Mouse (Mus musculus): Measurements from ENCODE around the gene Mterf4. TPM values are rescaled to one million over a fixed set of nuclear protein-coding genes. Genes with fewer than 3 reads are reported as not detected.
"Not testable (repeated sequence)": the region's sequence is repeated elsewhere in the genome, so short reads cannot be mapped to it uniquely, and the experiment has no call there.

Mterf4 gene
- total RNA-seq (2015) = 11.3 and 13.1 TPM in 2 replicates
- total RNA-seq (2017) = 24.4 and 27.6 TPM in 2 replicates

DNA sequence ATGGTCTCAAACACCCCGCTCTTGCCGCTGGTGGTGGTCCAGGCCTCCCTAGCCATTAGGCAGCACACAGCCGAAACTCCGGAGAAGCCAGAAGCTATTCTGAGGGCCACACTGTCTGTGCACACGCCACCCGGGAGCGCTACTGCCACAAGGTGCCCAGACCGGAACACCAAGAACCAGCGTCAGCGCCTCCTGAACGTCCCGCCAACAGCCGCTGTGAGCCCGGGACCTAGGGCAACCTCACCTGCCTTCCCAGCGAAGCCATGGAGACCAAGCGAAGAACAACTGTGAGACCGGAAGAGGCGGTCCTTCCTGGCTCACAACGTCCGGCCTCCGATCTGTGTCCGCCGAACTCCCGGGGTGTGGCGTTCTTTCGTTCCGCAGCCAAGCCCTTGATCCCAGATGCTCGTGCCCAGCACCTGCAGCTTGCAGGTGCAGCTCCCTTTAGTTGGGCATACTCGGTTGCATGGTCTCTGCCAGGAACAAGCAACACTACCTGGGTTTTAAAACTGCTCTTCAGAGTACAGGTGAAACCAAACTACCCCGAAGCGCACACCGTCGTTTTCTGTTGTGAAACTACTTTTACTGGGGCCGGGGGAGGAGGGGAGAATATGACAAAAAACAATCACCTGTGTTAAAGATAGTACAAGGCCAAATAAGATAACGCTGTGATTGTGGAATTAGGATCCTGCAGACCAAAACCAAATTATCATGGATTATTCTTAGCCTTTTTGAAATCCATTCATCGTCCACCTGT is at the start of gene Mterf4:
Gene Mterf4, minus strand, starts transcription at position 335 of the 757 bp plus-strand sequence.
- peak; percentile 100 for ATAC-seq (replicated peaks; ENCODE audit: poor library complexity)

DNA sequence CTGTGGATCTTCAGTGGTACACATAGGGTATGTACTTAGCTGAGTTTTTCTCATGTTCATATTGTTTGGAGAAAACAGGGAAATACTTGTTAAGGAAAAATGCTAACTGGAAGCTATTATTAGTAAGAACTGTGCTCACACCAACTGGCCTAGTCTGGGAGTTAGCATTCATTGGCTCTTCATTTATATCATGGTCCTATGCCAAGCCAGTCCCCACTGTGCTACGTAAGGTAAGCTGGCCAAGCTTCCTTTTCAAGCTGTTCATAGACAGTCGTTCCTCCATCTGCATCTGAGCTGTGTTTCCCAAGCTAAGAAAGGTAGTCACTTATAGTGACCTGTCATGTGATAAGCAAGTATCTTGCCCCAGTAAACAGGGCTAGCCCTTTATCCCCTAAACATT is 47.0 kb upstream of the Mterf4 start:
- no peak for ATAC-seq (replicated peaks; ENCODE audit: poor library complexity)

DNA sequence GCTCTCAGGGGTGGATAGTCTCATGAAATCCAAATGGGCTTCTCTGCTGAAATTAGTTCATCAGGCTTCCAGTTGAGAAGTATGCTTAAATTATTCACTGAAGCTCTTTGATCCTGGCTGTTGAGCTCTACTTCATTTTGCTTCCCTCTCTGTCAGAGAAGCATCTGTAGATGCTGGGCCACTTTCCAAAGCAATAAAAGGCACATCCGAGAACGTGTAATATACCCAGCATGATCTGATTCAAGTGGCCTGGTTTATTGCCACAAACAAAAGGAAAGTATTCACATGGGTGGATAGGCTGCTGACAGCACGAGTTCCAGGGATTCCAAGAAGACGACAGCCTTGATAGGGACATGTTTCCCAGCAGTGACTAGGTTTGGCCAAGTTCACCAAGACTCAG is 44.0 kb upstream of the Mterf4 start:
- no peak for ATAC-seq (replicated peaks; ENCODE audit: poor library complexity)

DNA sequence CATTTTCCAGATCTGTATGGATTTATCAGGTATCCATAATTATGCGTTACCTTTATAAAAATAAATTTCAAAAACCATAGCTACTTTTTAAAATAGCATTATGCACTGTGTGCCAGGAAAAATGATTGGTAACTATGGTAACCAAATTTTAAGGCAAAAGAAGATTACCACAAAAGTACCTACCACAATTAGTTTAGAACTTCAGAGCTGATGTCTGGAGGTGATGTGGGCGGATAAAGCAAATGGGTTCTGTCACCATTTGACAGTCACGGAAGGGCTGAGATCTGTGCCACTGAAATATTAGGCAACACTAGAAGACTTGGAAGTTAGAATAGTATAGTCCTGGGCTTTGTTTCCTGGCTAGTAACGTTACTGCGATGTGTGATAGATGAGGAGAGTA is 41.5 kb upstream of the Mterf4 start:
- no peak for ATAC-seq (replicated peaks; ENCODE audit: poor library complexity)

DNA sequence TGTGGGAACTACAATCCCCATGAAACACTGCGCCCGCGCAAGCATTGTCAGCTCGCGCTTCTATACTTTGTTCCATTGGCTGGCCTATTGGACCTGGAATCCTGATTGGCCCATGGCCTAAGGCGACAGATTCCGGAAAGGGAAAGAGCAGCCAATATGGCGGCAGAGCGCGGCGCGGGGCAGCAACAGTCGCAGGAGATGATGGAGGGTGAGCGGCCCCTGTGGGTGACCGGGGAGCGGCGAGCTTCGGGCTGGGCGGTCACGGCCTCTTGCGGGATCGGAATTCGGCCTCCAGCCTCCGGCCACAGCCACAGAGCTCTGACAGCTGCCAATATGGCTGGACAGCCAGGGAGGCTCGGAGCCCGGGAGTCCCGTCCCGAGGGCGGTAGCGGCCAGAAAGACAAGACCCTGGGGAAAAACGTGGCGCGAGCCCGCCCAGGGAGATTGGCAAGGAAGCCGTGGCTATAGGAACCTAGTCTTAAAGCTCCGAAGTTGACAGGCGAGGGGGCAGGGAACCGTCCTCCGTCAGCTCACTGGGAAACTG is 37.9 kb upstream of the Mterf4 start:
- ATAC-seq (replicated peaks; ENCODE audit: poor library complexity) = peak; percentile 85

DNA sequence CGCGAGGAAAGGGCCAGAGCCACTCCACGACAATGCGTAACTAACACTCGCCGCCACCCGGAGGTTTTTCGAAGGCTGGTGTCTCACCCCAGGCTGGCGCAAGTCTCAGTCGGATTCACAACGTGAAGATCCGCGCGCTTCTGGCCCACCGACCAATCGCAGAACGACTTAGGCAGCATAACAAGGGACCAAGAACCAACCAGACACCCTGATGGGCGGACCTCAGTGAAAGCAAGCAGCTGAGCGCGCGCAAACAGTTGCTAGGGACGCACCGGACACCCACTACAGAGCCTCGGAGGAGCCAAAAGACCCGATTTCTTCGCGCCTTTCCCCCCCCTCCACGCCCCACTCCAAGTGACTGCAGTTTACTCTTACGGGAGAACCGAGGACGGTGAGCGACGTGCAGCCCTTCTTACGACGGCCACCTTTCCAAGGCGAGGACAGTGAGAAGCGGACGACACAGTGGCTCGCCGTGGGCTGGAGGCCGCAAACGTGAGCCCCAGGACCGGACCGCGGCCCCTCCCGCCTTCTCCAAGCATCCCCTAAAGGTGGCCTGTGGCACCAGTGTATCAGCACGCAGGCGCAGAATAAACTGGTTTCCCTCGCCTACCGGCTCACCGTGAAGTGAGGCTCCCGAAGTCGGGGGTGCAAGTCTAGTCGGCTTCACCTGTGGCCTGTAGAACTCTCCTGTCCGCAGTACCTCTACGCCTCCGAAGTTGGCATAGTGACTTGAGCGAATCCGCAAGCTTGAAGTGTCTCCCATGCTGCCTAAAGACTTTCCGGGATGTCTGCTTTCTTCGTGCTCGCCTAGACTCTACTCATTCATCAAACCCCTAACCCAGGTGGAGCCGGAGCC is 37.2 kb upstream of the Mterf4 start, which contains the start of the genes Ppp1r7 and Pask:
Gene Ppp1r7, plus strand, starts transcription at position 207 of the 856 bp plus-strand sequence.
Gene Pask, minus strand, starts transcription at position 835 of the 856 bp plus-strand sequence.
- ATAC-seq (replicated peaks; ENCODE audit: poor library complexity) = peak; percentile 89

DNA sequence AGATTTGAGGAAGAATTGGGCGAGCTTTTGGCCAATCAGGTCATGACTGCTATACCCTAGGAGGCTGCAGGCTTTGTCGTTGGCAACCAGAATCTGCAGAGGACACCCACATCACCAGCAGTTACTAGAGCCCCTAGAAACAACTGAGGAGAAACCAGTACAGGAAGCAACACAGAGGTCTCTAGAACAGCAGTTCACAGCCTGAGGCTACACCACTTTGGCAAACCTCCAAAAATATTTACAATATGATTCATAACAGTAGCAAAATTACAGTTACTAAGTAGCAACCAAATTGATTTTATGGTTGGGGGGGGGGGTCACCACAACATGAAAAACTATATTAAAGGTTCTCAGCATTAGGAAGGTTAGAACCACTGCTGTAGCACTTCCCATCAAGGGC is 28.9 kb upstream of the Mterf4 start:
- ATAC-seq (replicated peaks; ENCODE audit: poor library complexity) = no peak

DNA sequence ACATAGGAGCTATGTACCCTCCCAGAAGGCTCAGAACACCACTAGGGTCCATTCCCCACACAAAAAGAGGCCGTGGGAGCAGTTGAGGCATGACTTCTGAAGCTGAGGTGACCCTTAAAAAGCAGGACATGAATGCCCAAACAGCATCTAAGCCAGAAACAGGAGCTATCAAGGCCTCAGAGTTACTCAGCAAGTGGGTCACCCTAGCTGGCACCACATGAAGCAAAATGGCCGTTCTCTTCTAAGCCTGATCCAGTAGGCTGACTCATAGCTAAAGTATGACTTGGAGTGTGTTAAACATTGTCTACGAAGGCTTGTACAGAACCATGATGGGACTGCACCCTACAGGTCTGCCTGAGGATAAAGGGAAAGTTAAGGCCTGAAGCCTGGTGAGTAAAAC is 20.7 kb upstream of the Mterf4 start:
- no peak for ATAC-seq (replicated peaks; ENCODE audit: poor library complexity)

DNA sequence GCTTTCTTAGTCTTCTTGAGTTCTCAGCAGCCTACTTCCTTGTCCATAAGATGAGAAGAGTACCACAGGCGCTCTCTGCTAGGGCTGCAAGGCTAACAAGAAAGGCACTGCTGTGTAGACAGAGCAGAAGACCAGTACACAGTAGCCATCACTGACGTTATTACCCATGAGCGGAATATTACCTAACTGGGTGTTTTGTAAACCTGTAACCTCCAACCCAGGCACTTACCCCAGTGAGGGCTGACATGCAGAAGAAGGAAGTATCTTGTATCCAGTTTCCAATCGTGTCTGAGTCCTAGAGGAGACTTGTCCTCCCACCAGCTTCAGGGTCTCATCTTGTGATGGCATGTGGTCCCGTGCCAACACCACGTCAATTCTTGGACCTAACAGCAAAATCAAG is 18.3 kb upstream of the Mterf4 start:
- ATAC-seq (replicated peaks; ENCODE audit: poor library complexity) = peak; percentile 73

DNA sequence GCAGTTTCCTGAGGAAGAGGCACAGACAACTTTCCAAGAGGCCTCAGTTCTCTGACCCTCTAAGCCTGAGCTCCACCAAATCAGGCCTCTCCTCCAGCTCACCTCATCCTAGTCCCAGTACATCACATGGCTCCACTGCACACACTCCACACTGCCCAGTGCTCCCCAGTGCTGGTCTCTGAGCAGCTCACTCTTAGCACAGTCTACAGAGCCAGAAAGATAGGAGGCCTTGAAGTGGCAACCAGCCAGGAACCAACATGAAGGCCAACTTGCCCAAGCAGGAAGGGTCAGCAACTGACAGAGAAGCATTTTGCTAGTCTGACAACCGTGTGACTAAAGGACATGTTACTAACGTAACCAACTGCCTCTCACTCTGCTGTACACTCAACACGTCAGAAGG is 5.1 kb downstream of the Mterf4 start:
- no peak for ATAC-seq (replicated peaks; ENCODE audit: poor library complexity)

DNA sequence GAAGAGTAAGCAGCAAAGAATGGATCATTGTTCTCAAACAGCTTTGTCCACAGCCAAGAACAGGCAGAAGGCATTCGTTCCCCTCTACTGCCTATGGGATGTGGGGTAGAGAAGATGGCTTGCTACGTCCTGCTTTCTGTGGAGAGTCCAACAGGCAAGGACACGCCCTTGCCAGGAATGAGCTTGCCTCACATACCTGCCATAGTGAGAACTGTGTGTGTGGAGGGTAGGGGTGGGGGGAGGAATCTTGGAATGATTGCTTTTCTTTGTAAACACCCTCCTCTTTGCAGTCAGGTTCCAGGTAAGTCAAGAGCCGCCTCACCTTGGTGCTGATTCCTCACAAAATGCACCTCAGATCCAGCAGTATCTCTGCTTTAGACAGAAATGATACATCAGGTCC is 5.9 kb downstream of the Mterf4 start:
- ATAC-seq (replicated peaks; ENCODE audit: poor library complexity) = no peak

DNA sequence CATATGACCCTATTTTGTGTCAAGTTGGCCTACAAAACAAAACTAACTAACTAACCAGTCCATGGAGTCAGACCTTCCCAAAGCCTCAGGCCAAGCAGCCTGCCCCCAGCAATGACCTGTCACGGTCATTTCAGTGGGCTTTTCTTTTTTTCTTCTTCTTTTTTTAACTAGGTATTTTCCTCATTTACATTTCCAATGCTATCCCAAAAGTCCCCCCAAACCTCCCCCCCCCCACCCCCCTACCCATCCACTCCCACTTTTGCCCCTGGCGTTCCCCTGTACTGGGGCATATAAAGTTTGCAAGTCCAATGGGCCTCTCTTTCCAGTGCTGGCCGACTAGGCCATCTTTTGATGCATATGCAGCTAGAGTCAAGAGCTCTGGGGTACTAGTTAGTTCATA is 11.2 kb downstream of the Mterf4 start:
- ATAC-seq (replicated peaks; ENCODE audit: poor library complexity) = not testable (repeated sequence)

DNA sequence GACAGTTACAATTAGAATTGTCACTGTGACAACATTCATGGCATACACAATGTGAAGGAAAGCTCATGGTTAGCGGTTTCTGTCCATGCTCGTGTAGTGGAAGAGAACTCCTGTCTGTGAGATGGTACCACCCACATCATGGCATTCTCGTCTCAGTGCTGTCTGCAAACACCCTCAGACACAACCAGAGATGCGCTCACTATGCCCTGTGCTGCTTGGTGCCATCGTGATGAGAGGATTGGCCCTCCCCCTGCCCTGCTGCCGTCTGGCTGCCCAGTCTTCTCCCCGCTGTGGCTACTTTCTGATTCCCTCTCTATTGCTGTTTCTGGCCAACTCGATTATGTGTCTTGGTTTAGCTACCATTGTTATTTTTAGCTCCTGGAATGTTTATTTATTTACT is 13.7 kb downstream of the Mterf4 start:
- no peak for ATAC-seq (replicated peaks; ENCODE audit: poor library complexity)

DNA sequence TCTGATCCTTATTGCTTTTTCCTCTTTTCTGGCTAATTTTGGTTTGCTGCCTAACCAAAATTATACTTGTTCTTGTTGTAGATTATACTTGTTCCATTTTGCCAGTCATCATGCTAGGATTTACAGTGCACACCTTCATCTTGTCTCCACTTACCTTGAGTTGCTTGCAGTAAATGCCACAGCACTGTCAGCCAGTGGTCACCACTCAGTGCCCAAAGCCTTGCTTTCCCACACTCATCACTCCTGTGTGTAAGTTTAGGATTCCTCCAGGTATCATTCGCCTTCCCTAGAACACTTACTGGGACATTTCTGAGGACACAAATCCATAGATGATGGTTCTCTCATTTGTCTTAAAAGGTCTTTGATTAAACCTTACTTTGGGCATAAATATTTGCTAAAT is 14.1 kb downstream of the Mterf4 start:
- ATAC-seq (replicated peaks; ENCODE audit: poor library complexity) = no peak

DNA sequence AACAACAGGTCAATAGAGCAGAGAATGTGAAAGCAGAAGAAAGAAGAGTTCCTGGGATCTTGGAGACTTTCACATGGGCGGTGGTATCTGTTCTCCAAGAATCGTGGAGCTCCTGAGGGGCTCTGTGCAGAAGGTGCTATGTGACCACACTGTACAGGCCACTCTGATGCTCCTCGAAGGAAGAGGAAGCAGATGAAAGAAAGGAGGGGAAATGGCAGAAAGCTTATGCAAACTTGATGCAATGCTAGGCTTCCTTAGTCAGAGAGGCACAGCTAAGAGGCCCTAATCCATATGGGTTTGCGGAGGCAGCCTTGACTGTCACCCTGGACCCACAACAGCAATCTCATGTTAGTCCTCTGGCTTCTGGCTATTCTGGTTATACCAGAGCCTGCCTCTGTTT is 14.8 kb downstream of the Mterf4 start:
- ATAC-seq (replicated peaks; ENCODE audit: poor library complexity) = peak; percentile 81

DNA sequence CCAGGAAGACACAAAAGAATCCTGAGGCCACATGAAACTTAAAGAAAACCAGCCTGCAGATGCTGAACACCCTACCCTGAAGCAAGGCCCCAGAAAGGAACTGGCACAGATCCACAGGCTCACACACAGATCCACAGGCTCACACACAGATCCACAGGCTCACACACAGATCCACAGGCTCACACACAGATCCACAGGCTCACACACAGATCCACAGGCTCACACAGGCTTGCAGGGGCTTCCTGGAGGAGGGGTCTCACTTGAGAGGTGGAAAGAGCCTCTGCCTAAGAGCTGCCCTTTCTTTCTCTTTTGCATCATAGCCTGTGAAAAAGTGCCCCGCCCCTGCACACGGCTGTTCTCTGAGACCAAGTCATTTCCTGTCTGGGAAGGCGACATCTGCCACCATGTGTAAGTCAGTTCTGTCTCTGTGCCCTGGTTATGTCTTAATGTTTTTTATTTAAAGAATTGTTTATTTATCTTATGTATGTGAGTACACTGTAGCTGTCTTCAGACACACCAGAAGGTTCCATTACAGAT is 16.0 kb downstream of the Mterf4 start:
- ATAC-seq (replicated peaks; ENCODE audit: poor library complexity) = peak; percentile 68

DNA sequence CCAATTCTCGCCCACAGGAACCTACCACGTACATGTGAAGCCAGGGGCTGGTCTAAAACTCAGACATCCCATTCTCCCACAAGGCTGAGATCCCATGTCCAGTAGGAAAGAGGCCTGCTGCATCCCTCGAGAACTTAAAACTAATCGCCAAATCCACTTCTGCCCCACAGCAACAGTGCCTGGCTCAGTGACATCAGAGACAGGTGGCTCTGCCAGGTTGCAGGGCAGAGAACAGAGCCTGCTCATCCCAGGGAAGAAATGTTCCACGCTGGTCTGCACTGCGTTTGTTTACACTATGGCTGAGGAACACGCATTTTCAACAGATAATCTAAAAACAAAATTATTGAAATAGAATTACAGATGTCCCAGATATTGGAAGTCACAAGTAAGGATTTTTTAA is 28.7 kb downstream of the Mterf4 start:
- no peak for ATAC-seq (replicated peaks; ENCODE audit: poor library complexity)

DNA sequence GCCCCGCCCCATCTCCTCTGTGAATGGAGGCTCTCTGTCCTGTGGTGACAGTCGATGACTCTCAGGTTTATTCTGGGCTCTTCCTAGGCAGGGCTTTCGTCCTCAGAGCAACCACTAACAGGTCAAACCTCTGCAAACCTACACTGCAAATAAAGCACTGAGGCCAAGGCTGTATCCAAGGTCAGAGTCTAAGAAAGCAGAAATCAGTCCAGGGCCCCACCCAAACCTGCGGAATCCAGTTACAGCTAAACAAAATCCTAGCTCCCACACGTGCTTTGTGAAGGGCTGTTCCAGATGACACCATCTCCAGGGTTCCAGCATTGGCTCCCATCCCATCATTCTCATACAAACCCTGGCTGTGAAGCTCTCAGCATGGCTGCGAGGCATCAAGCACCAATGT is 30.2 kb downstream of the Mterf4 start:
- no peak for ATAC-seq (replicated peaks; ENCODE audit: poor library complexity)

DNA sequence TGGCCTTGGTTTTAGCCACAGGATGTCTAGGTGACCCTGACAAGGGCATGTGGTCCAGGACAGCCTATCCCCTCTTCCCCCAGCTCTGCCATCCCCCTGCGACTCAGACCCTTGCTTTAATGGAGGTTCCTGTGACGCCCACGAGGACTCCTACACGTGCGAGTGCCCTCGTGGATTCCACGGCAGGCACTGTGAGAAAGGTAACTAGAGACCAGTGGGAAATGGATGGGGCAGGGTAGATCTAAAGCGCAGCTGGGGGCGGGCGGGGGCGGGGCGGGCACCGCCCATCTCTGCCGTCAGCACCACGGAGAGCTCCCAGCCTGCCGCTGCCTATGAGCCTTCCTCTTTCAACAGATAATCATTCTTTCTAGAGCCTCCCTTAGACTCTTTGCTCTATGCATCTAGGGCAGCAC is 33.3 kb downstream of the Mterf4 start:
- peak; percentile 97 for ATAC-seq (replicated peaks; ENCODE audit: poor library complexity)

DNA sequence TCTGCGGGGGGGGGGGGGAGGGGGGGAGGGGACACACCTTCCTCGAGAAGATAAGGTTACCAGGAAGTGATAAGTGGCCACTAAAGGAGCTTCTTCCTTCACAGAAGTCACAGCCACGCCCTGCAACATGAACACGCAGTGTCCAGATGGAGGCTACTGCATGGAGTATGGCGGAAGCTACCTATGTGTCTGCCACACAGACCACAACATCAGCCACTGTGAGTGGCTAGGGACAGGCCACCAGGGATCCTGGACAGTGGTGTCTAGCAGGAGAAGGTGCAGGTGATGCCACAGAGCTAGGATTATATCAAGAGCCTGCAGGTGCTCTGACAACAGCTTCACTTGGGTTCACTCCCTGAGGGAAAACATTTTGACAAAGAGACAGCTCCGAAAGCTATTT is 34.0 kb downstream of the Mterf4 start:
- no peak for ATAC-seq (replicated peaks; ENCODE audit: poor library complexity)

DNA sequence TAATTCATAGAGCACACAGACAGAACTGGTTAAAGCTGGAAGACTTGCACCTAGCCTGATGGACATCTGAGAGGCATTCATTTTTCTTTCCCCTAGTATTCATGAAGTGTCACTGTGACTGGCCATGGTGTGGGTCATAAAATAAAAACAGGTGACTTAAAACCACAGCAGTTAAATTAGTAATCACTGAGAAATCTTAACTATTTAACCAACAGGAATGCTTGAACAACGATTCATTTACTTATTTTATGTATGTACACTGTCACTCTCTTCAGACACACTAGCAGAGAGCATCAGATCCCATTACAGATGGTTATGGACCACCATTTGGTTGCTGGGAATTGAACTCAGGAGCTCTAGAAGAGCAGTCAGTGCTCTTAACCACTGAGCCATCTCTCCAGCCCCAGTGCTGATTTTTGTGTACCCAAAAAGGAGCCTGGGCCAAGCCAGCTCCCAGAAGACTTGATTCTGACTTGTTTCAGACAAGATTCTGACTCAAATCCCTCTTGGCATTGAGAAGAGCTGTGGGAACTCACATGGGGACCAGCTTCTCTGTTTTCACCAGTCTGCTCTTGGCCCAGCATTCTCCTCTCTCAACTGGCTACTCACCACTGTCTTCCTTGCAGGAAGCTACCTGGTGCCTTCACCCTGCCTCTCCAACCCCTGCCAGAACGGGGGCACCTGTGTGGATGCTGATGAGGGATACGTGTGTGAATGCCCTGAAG is 35.0 kb downstream of the Mterf4 start:
- ATAC-seq (replicated peaks; ENCODE audit: poor library complexity) = no peak

All from megakaryocyte progenitor cell, adult 5-6 weeks (primary cell).